Mouse (Mus musculus) urinary bladder, postnatal 10 days (tissue): ENCODE measurements around the gene Hist1h2ab.
"Not testable (repeated sequence)": the region's sequence is repeated elsewhere in the genome, so short reads cannot be mapped to it uniquely, and the experiment has no call there.

ENCODE experiments used
- DNase-seq: peaks from one replicate; pipeline ENCODE4 v3.0.0; 2022; ENCODE audit warnings: low spot score

The Hist1h2ab gene

DNA sequence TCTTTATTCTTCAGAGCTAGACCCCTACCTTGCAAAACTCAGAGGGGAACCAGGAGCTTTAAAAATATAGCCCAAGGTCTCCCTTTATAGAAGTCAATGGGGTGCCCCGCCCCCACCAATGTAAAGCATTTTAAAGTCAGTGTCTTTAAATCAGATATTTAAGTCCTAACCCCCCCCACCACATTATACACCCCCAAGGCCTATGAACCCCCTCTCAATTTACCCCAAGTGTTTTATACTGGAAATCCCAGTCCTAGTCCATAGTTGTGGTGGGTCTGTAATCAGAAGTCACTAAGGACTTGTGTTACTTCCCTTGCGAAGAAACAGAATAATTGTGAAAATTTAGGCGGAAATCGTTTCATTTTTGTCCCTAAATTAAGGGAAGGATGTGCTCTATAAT, 12.9 kb upstream of the Hist1h2ab start:
- DNase-seq, result no peak

DNA sequence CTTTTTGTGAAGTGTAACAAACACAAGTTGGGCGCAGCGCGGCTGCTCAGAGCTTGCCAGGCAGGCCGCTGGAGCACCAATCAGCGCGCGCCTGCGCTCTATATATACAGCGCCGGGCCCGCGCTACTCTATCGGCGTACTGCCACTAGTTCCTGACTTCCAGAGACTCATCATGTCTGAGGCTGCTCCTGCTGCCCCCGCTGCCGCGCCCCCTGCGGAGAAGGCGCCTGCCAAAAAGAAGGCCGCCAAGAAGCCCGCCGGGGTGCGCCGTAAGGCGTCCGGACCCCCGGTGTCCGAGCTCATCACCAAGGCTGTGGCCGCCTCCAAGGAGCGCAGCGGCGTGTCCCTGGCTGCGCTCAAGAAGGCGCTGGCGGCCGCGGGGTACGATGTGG, 12.3 kb upstream of the Hist1h2ab start, which contains the start of gene Hist1h1c:
Gene Hist1h1c (plus strand): TSS at position 132 of the 392 bp plus-strand sequence.
- peak; percentile 49 for DNase-seq

DNA sequence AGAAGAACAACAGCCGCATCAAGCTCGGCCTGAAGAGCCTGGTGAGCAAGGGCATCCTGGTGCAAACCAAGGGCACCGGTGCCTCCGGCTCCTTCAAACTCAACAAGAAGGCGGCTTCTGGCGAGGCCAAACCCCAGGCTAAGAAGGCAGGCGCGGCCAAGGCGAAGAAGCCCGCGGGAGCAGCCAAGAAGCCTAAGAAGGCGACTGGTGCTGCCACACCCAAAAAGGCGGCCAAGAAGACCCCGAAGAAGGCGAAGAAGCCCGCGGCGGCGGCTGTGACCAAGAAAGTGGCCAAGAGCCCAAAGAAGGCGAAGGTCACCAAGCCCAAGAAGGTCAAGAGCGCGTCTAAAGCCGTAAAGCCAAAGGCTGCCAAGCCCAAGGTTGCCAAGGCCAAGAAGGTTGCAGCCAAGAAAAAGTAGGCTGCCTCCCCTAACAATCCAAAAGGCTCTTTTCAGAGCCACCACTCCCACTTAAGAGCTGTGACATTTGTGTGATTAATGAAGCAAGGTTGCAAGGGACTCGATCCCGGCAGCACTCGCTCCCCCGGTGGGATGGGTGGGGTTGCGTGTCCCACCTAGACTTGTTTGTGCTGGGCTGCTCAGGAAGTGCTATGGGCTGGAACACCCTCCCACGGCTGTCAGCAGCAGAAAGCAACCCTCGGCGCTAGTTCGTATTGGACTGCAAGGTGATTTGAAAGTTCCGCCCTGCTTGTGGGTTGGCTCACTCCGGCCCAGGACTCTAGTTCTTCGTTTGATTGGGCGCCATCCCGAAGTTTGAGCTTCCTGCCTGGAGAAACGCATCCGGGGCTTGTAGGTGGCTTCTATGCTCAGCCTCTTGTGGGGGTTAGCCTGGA, 11.6 kb upstream of the Hist1h2ab start:
- peak; percentile 55 for DNase-seq

GRCm38 (mm10) chr13:23739922-23740252, 11.0 kb upstream of the Hist1h2ab start:
- DNase-seq, result no peak

- DNase-seq, result no peak
These were observed 10.6 kb upstream of the Hist1h2ab start for GRCm38 (mm10) chr13:23740256-23740840.

- DNase-seq, result no peak
These were observed 10.0 kb upstream of the Hist1h2ab start for GRCm38 (mm10) chr13:23740910-23741309.

DNA sequence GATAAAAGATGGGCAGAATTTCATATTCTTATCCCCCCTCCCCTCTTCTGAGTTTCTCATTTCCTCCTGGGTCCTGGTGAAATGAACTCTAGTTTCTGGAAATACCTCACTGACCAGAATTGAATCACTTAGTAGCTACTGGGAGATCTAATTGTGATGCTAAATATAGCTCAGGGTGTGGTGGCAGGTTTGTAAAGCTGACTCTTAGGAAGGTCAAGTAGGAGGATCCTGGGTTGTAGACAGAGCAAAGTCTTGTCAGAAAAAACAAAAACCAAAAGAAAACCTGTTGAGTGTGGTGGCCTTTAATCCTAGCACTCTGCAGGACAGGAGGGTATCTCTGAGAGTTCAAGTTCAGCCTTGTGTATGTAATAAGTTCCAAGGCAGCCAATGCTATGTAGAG, 8.9 kb upstream of the Hist1h2ab start:
- no peak for DNase-seq

- DNase-seq, result no peak
These were observed 7.7 kb upstream of the Hist1h2ab start for GRCm38 (mm10) chr13:23743215-23743614.

DNA sequence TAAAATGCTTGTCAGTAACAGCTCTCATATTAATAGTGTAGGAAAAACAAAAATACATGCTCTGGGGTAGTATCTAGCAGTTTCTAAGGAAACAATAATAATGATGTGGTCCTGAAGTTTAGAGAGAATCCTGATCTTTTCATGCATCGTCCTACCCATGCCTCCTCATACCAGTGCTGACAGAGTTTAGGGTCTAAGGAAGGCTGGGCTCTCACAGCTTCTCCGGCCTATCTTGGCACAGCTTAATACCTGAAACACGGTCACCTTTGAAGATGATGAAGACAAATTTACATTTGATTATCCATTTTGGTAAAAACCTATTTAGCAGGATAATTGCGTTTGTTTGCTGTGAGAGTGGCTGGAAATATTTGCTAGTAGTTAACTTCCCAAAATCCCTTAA, 7.0 kb upstream of the Hist1h2ab start:
- DNase-seq, result no peak

DNA sequence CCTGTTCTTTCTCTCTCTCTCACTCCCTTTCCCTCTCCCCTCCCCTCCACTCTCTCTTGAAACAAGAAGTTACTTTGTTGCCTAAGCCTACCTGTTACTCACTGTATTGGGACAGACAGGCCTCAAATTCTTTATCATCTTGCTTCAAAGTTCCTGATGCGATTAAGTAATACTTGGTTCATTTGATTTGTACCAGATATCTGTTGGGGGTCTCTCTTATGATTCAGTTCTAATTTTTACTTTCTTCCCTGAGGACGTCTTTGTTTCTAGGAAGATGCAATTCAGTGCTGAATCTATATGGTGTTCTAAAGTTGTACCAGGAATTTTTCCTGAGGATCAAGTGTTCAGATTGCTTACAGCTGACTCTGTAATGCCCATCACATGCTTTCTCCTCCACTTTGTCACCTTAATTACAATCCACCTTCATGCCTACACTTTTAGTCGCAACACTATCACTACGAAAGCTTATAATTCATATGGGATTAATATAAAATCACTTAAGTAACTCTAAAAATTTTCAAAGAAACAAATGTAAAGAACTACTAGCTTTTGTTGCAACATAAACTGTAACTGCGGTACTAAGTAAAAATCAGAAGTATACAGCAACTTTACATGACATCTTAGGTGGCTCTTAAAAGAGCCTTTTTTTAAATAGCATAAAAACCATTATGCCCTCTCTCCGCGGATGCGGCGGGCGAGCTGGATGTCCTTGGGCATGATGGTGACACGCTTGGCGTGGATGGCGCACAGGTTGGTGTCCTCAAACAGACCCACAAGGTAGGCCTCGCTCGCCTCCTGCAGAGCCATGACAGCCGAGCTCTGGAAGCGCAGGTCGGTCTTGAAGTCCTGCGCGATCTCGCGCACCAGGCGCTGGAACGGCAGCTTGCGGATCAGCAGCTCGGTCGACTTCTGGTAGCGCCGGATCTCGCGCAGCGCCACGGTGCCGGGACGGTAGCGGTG, 6.2 kb upstream of the Hist1h2ab start:
- DNase-seq, result no peak

GRCm38 (mm10) chr13:23745381-23746161, 5.4 kb upstream of the Hist1h2ab start, which contains the start of gene Hist1h3c:
Hist1h3c (minus strand) TSS chr13:23745602.
- no peak for DNase-seq

DNA sequence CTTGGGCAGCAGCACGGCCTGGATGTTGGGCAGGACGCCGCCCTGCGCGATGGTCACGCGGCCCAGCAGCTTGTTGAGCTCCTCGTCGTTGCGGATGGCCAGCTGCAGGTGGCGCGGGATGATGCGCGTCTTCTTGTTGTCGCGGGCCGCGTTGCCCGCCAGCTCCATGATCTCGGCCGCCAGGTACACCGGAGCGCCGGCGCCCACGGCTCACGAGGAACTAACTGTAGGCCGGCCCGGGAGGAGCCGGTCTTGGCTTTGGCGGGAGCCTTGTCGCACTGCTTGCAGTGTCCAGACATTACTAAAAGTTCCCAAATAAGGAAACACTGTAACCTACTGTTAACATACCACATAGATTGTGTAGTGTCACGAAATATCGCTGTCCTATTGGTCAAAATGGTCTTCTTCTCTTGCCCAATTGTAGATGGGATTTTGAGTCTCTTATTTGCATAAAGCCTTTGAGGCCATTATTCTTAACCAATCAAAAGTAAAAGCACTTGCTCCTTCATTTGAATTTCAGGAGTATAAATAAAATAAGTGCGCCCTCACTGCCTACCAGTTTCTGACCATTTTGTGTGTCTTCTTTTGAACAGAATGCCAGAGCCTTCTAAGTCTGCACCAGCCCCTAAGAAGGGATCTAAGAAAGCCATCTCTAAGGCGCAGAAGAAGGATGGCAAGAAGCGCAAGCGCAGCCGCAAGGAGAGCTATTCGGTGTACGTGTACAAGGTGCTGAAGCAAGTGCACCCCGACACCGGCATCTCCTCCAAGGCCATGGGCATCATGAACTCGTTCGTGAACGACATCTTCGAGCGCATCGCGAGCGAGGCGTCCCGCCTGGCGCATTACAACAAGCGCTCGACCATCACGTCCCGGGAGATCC, 4.5 kb upstream of the Hist1h2ab start, which contains the start of gene Hist1h2bb:
Gene Hist1h2bb (plus strand): TSS at position 534 of the 880 bp plus-strand sequence.
- not testable (repeated sequence) for DNase-seq

GRCm38 (mm10) chr13:23747081-23747891, 3.6 kb upstream of the Hist1h2ab start:
- no peak for DNase-seq

DNA sequence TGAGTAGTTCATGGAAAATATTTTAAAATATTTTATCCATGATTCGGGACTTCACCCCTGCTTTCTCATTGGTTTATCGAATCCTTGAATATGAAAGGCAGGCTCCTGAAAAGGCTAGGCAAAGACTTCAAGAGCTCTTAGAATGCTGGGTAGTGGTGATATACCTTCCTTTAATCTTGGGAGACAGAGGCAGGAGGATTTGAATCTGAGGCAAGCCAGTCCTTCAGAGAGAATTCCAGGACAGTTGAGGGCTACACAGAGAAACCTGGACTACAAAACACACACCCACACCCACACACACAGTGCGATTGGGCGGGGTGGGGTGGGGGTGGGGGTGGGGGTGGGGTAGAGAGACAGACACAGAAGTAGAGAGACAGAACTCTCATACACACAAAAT, 3.0 kb upstream of the Hist1h2ab start:
- DNase-seq, result no peak

DNA sequence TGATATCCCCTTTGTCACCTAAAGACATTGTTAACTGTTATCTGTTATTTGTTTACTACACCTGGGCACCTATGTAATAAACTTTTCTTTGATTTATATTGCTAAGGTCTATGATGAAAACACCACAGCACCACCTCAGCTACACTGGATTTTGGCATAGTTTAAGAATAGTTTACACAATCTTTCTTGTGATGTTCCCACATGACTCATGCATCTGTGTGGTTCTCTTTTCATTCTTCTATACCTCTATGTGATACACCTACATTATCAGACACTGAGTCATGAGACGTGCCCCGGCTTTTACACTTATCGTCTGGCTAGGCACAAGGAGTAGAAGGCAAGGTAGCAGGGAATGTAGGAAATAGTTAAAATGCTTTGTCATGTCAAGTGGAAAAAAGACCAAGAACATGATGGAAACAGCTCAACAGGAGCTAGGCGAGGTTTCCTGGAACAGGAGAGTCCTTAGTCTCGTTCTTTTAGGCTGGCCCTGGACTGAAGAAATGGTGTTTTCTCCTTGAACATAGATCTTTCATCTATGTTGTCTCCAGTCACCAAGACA, 1.3 kb upstream of the Hist1h2ab start:
- no peak for DNase-seq

GRCm38 (mm10) chr13:23751478-23751956, 591 bp downstream of the Hist1h2ab start:
- DNase-seq, result no peak

DNA sequence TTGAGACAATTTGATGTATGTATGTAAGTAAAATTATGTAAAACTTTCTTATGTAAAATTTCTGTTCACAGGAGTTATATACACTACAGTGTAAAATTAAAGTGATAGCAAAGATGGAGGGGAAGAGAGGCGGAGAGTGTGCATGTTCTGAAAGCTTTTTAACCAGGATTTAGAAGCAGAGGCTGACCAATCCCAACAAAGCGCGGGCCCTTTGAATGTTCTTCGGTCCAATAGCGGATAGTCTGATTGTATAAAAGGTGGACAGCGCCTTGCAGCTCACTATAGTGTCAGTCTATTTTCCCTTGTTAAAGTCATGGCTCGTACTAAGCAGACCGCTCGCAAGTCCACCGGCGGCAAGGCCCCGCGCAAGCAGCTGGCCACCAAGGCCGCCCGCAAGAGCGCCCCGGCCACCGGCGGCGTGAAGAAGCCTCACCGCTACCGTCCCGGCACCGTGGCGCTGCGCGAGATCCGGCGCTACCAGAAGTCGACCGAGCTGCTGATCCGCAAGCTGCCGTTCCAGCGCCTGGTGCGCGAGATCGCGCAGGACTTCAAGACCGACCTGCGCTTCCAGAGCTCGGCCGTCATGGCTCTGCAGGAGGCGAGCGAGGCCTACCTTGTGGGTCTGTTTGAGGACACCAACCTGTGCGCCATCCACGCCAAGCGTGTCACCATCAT, 1.3 kb downstream of the Hist1h2ab start, which contains the start of gene Hist1h3b:
Gene Hist1h3b (plus strand): TSS at position 201 of the 675 bp plus-strand sequence.
- DNase-seq, result peak; percentile 47

DNA sequence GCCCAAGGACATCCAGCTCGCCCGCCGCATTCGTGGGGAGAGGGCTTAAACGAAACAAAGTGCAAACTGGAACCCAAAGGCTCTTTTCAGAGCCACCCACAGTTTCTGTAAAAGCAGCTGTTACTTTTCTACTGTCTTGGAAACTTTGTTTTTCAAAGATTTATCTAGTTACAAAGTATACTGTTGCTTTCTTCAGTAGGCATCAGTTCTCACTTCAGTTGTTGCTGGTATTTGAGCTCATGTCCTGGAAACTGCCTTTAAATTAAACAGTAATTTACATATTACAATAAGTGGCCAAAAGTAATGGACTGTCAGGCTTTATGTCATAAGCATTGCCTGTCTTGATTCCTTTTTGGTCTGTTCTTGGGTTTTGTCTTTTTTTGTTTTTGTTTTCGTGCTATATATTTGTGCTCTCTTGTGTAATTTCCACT, 1.8 kb downstream of the Hist1h2ab start:
- no peak for DNase-seq
